Mouse (Mus musculus): ENCODE data around the gene Fam229a.

DNA sequence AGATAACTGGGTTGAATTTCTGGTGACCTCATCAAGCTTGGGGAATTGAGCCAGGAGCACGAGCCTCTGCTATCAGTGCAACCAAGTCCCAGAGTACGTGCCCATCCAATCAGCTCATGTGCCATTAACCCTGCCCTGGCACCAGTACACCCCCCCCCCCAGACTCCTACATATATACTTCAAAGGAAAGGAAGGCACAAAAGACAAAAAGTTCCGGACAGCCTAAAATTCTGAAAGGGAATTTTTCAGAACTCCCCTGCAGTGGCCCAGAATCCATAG is 17.2 kb downstream of the Fam229a start:
- no peak for TF ChIP-seq POLR2A (IDR thresholded peaks at IDR 0.05; ENCODE audit: extremely low read depth, insufficient read depth, low read length)
- TF ChIP-seq CTCF (IDR thresholded peaks at IDR 0.05; ENCODE audit: extremely low read depth, insufficient read depth, low read length), result no peak

Measured in cortical plate, adult 2 months (tissue).